Comparison of ENCODE assay signal across 11 mouse cellular contexts in the genomic region with DNA sequence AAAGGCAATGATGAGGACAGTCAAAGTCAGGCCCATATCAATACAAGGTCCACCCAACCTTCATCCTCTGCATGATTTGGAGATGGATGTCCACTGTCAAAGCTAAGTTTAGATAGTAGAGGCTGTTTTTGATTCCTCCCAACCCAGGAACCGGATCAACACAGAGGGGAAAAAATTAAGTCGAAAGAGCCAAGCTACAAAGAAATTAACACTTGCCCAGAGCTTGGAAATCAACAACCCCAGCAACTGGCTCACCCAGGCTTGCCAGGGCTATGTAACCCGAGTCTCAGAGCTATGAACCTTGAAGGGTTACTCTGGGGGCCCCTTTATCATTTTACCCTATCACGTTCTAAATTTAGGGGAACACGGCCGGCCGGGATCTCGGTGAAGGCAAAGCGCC. TPM values are rescaled to one million over a fixed set of nuclear protein-coding genes. Genes with fewer than 3 reads are reported as not detected.
DNase-seq lines count a peak whose midpoint lies in the region; ATAC-seq and TF ChIP-seq lines count a peak whose summit lies in the region.
"Had no signal": no experiment of that assay in that cellular context is flagged by ENCODE, and none has a peak within 500 bp of the region (broad histone marks: within the 10 kb centered on the region; RNA-seq: fewer than 3 reads in every experiment).

No protein-coding gene starts in this region.

- H3K4me3 ChIP-seq in heart, postnatal 0 days (ENCODE audit: low read depth, low read length) = peak overlapping the region; percentile 37; the same call in 1 of the 2 replicates
- peak overlapping the region; percentile 54 for H3K4me3 ChIP-seq in embryonic facial prominence, embryonic 12.5 days
- peak overlapping the region; percentile 28 for H3K4me3 ChIP-seq in hindbrain, embryonic 16.5 days (ENCODE audit: low read length)
- peak overlapping the region; percentile 93 for H3K4me3 ChIP-seq in myocyte

- WGBS in heart, postnatal 0 days = 8% methylated on average over 9 of the region's 9 CpGs
- WGBS in embryonic facial prominence, embryonic 12.5 days = 2% methylated on average over 9 of the region's 9 CpGs
- 4% methylated on average over 9 of the region's 9 CpGs for WGBS in hindbrain, embryonic 16.5 days

- intact Hi-C loops in heart, postnatal 25 days (cut with DNase I) = no loop called here

- H3K36me3 ChIP-seq in heart, postnatal 0 days (replicated peaks; ENCODE audit: control insufficient read depth, insufficient read depth, low read length) = no peaks in the 10 kb centered on the region
- H3K36me3 ChIP-seq in embryonic facial prominence, embryonic 12.5 days = no peaks in the 10 kb centered on the region
- no peaks in the 10 kb centered on the region for H3K36me3 ChIP-seq in hindbrain, embryonic 16.5 days (ENCODE audit: control insufficient read depth, insufficient read depth, low read length)
- peaks cover 10% of the 10 kb centered on the region for H3K36me3 ChIP-seq in myocyte (ENCODE audit: control insufficient read depth, insufficient read depth)

- no peak for TF ChIP-seq POLR2A in myocyte (IDR thresholded peaks at IDR 0.05; ENCODE audit: insufficient read length, low read depth)

- peaks cover 94% of the 10 kb centered on the region for H3K27me3 ChIP-seq in heart, postnatal 0 days (ENCODE audit: control insufficient read depth, insufficient read depth, low read length)
- peaks cover 39% of the 10 kb centered on the region for H3K27me3 ChIP-seq in embryonic facial prominence, embryonic 12.5 days
- H3K27me3 ChIP-seq in hindbrain, embryonic 16.5 days (replicated peaks; ENCODE audit: control insufficient read depth, insufficient read depth, low read length) = peaks cover 42% of the 10 kb centered on the region
- H3K27me3 ChIP-seq in myocyte (ENCODE audit: control insufficient read depth, insufficient read depth, insufficient read length) = no peaks in the 10 kb centered on the region

- H3K9ac ChIP-seq in heart, postnatal 0 days (replicated peaks; ENCODE audit: low read depth, low read length) = no peak overlapping the region
- peak overlapping the region; percentile 76; the same call in 1 of the 2 replicates for H3K9ac ChIP-seq in embryonic facial prominence, embryonic 12.5 days
- H3K9ac ChIP-seq in hindbrain, embryonic 16.5 days (ENCODE audit: low read depth, low read length) = no peak overlapping the region

- H3ac ChIP-seq in myocyte (ENCODE audit: control insufficient read depth, insufficient read length) = peak overlapping the region; percentile 5

- H3K79me2 ChIP-seq in myocyte (ENCODE audit: control insufficient read depth, insufficient read depth) = peaks cover 46% of the 10 kb centered on the region

- TF ChIP-seq EP300 in heart, postnatal 0 days (IDR thresholded peaks at IDR 0.05; ENCODE audit: low read depth) = no peak

- no peak overlapping the region; the same call in 1 of the 2 replicates for H3K4me2 ChIP-seq in heart, postnatal 0 days (ENCODE audit: low read depth, low read length)
- peak overlapping the region; percentile 66 for H3K4me2 ChIP-seq in embryonic facial prominence, embryonic 12.5 days (replicated peaks)
- no peak overlapping the region for H3K4me2 ChIP-seq in hindbrain, embryonic 16.5 days (ENCODE audit: low read length)
- H3K4me2 ChIP-seq in myocyte (ENCODE audit: low read depth) = peak overlapping the region; percentile 92

- peaks cover 13% of the 10 kb centered on the region; the same call in 1 of the 2 replicates for H3K4me1 ChIP-seq in heart, postnatal 0 days (ENCODE audit: control insufficient read depth, insufficient read depth)
- peaks cover 23% of the 10 kb centered on the region for H3K4me1 ChIP-seq in embryonic facial prominence, embryonic 12.5 days
- peaks cover 9% of the 10 kb centered on the region for H3K4me1 ChIP-seq in hindbrain, embryonic 16.5 days (ENCODE audit: control insufficient read depth, insufficient read depth, low read depth, low read length)

- no peak overlapping the region for H3K27ac ChIP-seq in heart, postnatal 0 days (ENCODE audit: low read depth)
- peak overlapping the region; percentile 64; the same call in 1 of the 2 replicates for H3K27ac ChIP-seq in embryonic facial prominence, embryonic 12.5 days
- no peak overlapping the region for H3K27ac ChIP-seq in hindbrain, embryonic 16.5 days (ENCODE audit: low read depth, low read length)

- H3K9me3 ChIP-seq in heart, postnatal 0 days (replicated peaks; ENCODE audit: control insufficient read depth, low read length) = no peaks in the 10 kb centered on the region
- no peaks in the 10 kb centered on the region for H3K9me3 ChIP-seq in embryonic facial prominence, embryonic 12.5 days
- H3K9me3 ChIP-seq in hindbrain, embryonic 16.5 days (ENCODE audit: control insufficient read depth, low read length) = no peaks in the 10 kb centered on the region

- no peak for ATAC-seq in heart, postnatal 0 days (ENCODE audit: insufficient read depth, low read depth)
- no peak for ATAC-seq in embryonic facial prominence, embryonic 12.5 days (ENCODE audit: insufficient number of reproducible peaks, insufficient read depth, low FRiP score, low TSS enrichment)
- ATAC-seq in hindbrain, embryonic 16.5 days = no peak

- TF ChIP-seq CTCF in heart, postnatal 0 days (IDR thresholded peaks at IDR 0.05; ENCODE audit: low read depth) = no peak

- no peak for DNase-seq in heart, postnatal 0 days (ENCODE audit: low spot score)
- no peak for DNase-seq in heart, postnatal 25 days (ENCODE audit: low spot score)
- DNase-seq in kidney, postnatal 36 days = no peak
- DNase-seq in right cerebral cortex, postnatal 10 days (ENCODE audit: low spot score in 2 of 2) = no peak
- DNase-seq in adrenal gland, adult 2 months = no peak
- DNase-seq: cerebellum, adult 9-11 months; lung, postnatal 10 days; right cerebral cortex, adult 18-20 months had no signal

TF ChIP-seq in myocyte, 11 proteins besides CTCF, POLR2A, EP300 and RAD21:
- TF ChIP-seq REST (IDR thresholded peaks at IDR 0.05; ENCODE audit: insufficient read depth, insufficient read length) (no peak), E2F4 (IDR thresholded peaks at IDR 0.05; ENCODE audit: insufficient read depth) (no peak)

RNA-seq across cellular contexts. Expression of gene Rsrc1, which starts 1.7 kb away (rescaled TPM):
- total RNA-seq in heart, postnatal 0 days (2014; rRNA removed; ENCODE audit: low replicate concordance) = 13.1 and 13.3 TPM in 2 replicates
- polyA plus RNA-seq in heart, postnatal 0 days (2015; fragmentation: Nextera tagmentation; extraction: Ambion mirVana) = 13.2 and 15.0 TPM in 2 replicates
- 10 to 100 TPM in 1 of 2 experiments, 1 to 10 TPM in 1; 8.9 to 13.8 TPM for total RNA-seq in heart, postnatal 25 days (2021)
- polyA plus RNA-seq in embryonic facial prominence, embryonic 12.5 days (2016; fragmentation: Nextera tagmentation; extraction: Ambion mirVana) = 47.3 and 48.2 TPM in 2 replicates
- polyA plus RNA-seq in hindbrain, embryonic 16.5 days (2015; fragmentation: Nextera tagmentation; extraction: Ambion mirVana) = 30.4 and 31.5 TPM in 2 replicates
- 12.9 TPM for polyA plus RNA-seq in myocyte (2012; fragmentation: generic; extraction: Trizol)
- 10 to 100 TPM; 32.0 to 33.8 TPM for total RNA-seq in adrenal gland, adult 2 months (2021)
- 1.5 and 2.2 TPM in 2 replicates for polyA plus RNA-seq in adrenal gland, adult 2 months (2012; rRNA removed)

RNA-seq across cellular contexts. Expression of gene Shox2, which starts 2.1 kb away (rescaled TPM):
- total RNA-seq in heart, postnatal 0 days (2014; rRNA removed; ENCODE audit: low replicate concordance) = 0.11 and 0.73 TPM in 2 replicates
- polyA plus RNA-seq in heart, postnatal 0 days (2015; fragmentation: Nextera tagmentation; extraction: Ambion mirVana) = 2.3 and 5.6 TPM in 2 replicates
- total RNA-seq in heart, postnatal 25 days (2021) = 1 to 10 TPM; 1.0 to 1.1 TPM
- polyA plus RNA-seq in embryonic facial prominence, embryonic 12.5 days (2016; fragmentation: Nextera tagmentation; extraction: Ambion mirVana) = 31.6 and 38.4 TPM in 2 replicates
- polyA plus RNA-seq in hindbrain, embryonic 16.5 days (2015; fragmentation: Nextera tagmentation; extraction: Ambion mirVana) = 17.5 and 23.5 TPM in 2 replicates
- 14.9 TPM for polyA plus RNA-seq in myocyte (2012; fragmentation: generic; extraction: Trizol)
- 1 to 10 TPM; 1.3 to 1.7 TPM for total RNA-seq in adrenal gland, adult 2 months (2021)
- polyA plus RNA-seq in adrenal gland, adult 2 months (2012; rRNA removed) = 1.2 and 2.9 TPM in 2 replicates

Comparison
In these comparisons a context has a peak if more than half of its experiments do, and no peak if none do; other contexts are left out.
1. H3K4me2 ChIP-seq: peak in embryonic facial prominence, embryonic 12.5 days (single experiment) and myocyte (single experiment); none in heart, postnatal 0 days (single experiment) and hindbrain, embryonic 16.5 days (single experiment).
2. H3K4me3 ChIP-seq: peak in every context shown above with its lines; median percentile 93 in myocyte; 54 in embryonic facial prominence, embryonic 12.5 days; 37 in heart, postnatal 0 days; 28 in hindbrain, embryonic 16.5 days.